Mouse (Mus musculus): Measurements from ENCODE around the gene Ddx54. TPM values are rescaled to one million over a fixed set of nuclear protein-coding genes. Genes with fewer than 3 reads are reported as not detected.

Ddx54 gene
- polyA plus RNA-seq, 1 experiment from 2014 or later = 16.2 TPM

- peaks cover 24% of the 10 kb centered on the region; the same call in 1 of the 2 replicates for H3K27me3 ChIP-seq
- no peak overlapping the region for H3K4me2 ChIP-seq
- H3K9me3 ChIP-seq (replicated peaks) = no peaks in the 10 kb centered on the region
- ATAC-seq (ENCODE audit: insufficient read depth) = no peak
- no peak overlapping the region for H3K27ac ChIP-seq (replicated peaks)
- H3K9ac ChIP-seq = no peak overlapping the region
- WGBS (ENCODE audit: insufficient replicate concordance) = 50% methylated on average over 2 of the region's 2 CpGs
- H3K4me3 ChIP-seq (replicated peaks) = no peak overlapping the region
- no peaks in the 10 kb centered on the region for H3K36me3 ChIP-seq (replicated peaks)
- H3K4me1 ChIP-seq (replicated peaks) = no peaks in the 10 kb centered on the region
Measured at GRCm38 (mm10) chr5:120664888-120665287, 52.3 kb downstream of the Ddx54 start.

- ATAC-seq (ENCODE audit: insufficient read depth) = no peak
- no peak overlapping the region for H3K4me2 ChIP-seq
- H3K9ac ChIP-seq = no peak overlapping the region
- H3K4me1 ChIP-seq (replicated peaks) = no peaks in the 10 kb centered on the region
- 55% methylated on average over 7 of the region's 7 CpGs for WGBS (ENCODE audit: insufficient replicate concordance)
- H3K4me3 ChIP-seq (replicated peaks) = no peak overlapping the region
- H3K27me3 ChIP-seq = peaks cover 18% of the 10 kb centered on the region; the same call in 1 of the 2 replicates
- H3K27ac ChIP-seq (replicated peaks) = no peak overlapping the region
- no peaks in the 10 kb centered on the region for H3K36me3 ChIP-seq (replicated peaks)
- no peaks in the 10 kb centered on the region for H3K9me3 ChIP-seq (replicated peaks)
Measured at GRCm38 (mm10) chr5:120668761-120669160, 56.2 kb downstream of the Ddx54 start.

GRCm38 (mm10) chr5:120670132-120670531 is 57.6 kb downstream of the Ddx54 start:
- Histone ChIP-seq H3K9ac (no peak overlapping the region), H3K4me1 (replicated peaks) (no peaks in the 10 kb centered on the region), H3K4me3 (replicated peaks) (no peak overlapping the region), H3K4me2 (no peak overlapping the region), H3K36me3 (replicated peaks) (no peaks in the 10 kb centered on the region), H3K27me3 (peaks cover 26% of the 10 kb centered on the region; the same call in 1 of the 2 replicates), H3K9me3 (replicated peaks) (no peaks in the 10 kb centered on the region), H3K27ac (replicated peaks) (no peak overlapping the region)
- ATAC-seq (ENCODE audit: insufficient read depth) = no peak
- WGBS (ENCODE audit: insufficient replicate concordance) = 52% methylated on average over 7 of the region's 7 CpGs

- Histone ChIP-seq H3K4me1 (replicated peaks) (no peaks in the 10 kb centered on the region), H3K27ac (replicated peaks) (no peak overlapping the region), H3K9me3 (replicated peaks) (no peaks in the 10 kb centered on the region), H3K36me3 (replicated peaks) (no peaks in the 10 kb centered on the region), H3K4me2 (no peak overlapping the region), H3K27me3 (peaks cover 17% of the 10 kb centered on the region; the same call in 1 of the 2 replicates), H3K4me3 (replicated peaks) (no peak overlapping the region), H3K9ac (no peak overlapping the region)
- 45% methylated on average over 3 of the region's 3 CpGs for WGBS (ENCODE audit: insufficient replicate concordance)
- ATAC-seq (ENCODE audit: insufficient read depth) = no peak
Measured at GRCm38 (mm10) chr5:120671865-120672264, 59.3 kb downstream of the Ddx54 start.

- H3K4me1 ChIP-seq (replicated peaks) = no peaks in the 10 kb centered on the region
- H3K4me2 ChIP-seq = no peak overlapping the region
- no peaks in the 10 kb centered on the region for H3K9me3 ChIP-seq (replicated peaks)
- H3K36me3 ChIP-seq (replicated peaks) = no peaks in the 10 kb centered on the region
- no peak for ATAC-seq (ENCODE audit: insufficient read depth)
- H3K9ac ChIP-seq = no peak overlapping the region
- no peak overlapping the region for H3K4me3 ChIP-seq (replicated peaks)
- no peak overlapping the region for H3K27ac ChIP-seq (replicated peaks)
- peaks cover 11% of the 10 kb centered on the region; the same call in 1 of the 2 replicates for H3K27me3 ChIP-seq
- 6% methylated on average over 12 of the region's 12 CpGs for WGBS (ENCODE audit: insufficient replicate concordance)
Measured at GRCm38 (mm10) chr5:120673626-120674025, 61.1 kb downstream of the Ddx54 start.

- Histone ChIP-seq H3K9ac (no peak overlapping the region), H3K4me1 (replicated peaks) (no peaks in the 10 kb centered on the region), H3K9me3 (replicated peaks) (no peaks in the 10 kb centered on the region), H3K4me3 (replicated peaks) (no peak overlapping the region), H3K36me3 (replicated peaks) (no peaks in the 10 kb centered on the region), H3K27me3 (peaks cover 19% of the 10 kb centered on the region), H3K4me2 (no peak overlapping the region), H3K27ac (replicated peaks) (no peak overlapping the region)
- ATAC-seq (ENCODE audit: insufficient read depth) = no peak
- WGBS (ENCODE audit: insufficient replicate concordance) = 32% methylated on average over 21 of the region's 21 CpGs
Measured at GRCm38 (mm10) chr5:120674229-120675145, 61.9 kb downstream of the Ddx54 start.

GRCm38 (mm10) chr5:120677516-120677915 is 65.0 kb downstream of the Ddx54 start:
- no peak overlapping the region for H3K9ac ChIP-seq
- H3K27me3 ChIP-seq = peaks cover 48% of the 10 kb centered on the region
- no peak overlapping the region for H3K4me2 ChIP-seq
- WGBS (ENCODE audit: insufficient replicate concordance) = 14% methylated on average over 2 of the region's 2 CpGs
- no peaks in the 10 kb centered on the region for H3K4me1 ChIP-seq (replicated peaks)
- no peak for ATAC-seq (ENCODE audit: insufficient read depth)
- H3K9me3 ChIP-seq (replicated peaks) = no peaks in the 10 kb centered on the region
- H3K27ac ChIP-seq (replicated peaks) = no peak overlapping the region
- H3K4me3 ChIP-seq (replicated peaks) = no peak overlapping the region
- H3K36me3 ChIP-seq (replicated peaks) = no peaks in the 10 kb centered on the region

Other genes starting within 250 kb of the Ddx54 start
- gene Lhx5, start 181.0 kb upstream of the Ddx54 start, polyA plus RNA-seq (2015; fragmentation: Nextera tagmentation; extraction: Ambion mirVana) = not detected in 2 replicates
- gene Sdsl, start 139.9 kb upstream of the Ddx54 start, polyA plus RNA-seq (2015; fragmentation: Nextera tagmentation; extraction: Ambion mirVana) = 4.5 and 5.8 TPM in 2 replicates
- 1.6 and 2.3 TPM in 2 replicates for gene Sds, start 136.2 kb upstream of the Ddx54 start, polyA plus RNA-seq (2015; fragmentation: Nextera tagmentation; extraction: Ambion mirVana)
- 18.0 and 18.9 TPM in 2 replicates for gene Plbd2, start 109.1 kb upstream of the Ddx54 start, polyA plus RNA-seq (2015; fragmentation: Nextera tagmentation; extraction: Ambion mirVana)
- 7.4 and 8.2 TPM in 2 replicates for gene Slc8b1, start 101.6 kb upstream of the Ddx54 start, polyA plus RNA-seq (2015; fragmentation: Nextera tagmentation; extraction: Ambion mirVana)
- gene Tpcn1, start 24.1 kb upstream of the Ddx54 start, polyA plus RNA-seq (2015; fragmentation: Nextera tagmentation; extraction: Ambion mirVana) = 22.7 and 26.4 TPM in 2 replicates
- gene Iqcd, start 23.7 kb upstream of the Ddx54 start, polyA plus RNA-seq (2015; fragmentation: Nextera tagmentation; extraction: Ambion mirVana) = 0.90 and 1.2 TPM in 2 replicates
- 4.0 TPM in 2 replicates for gene Rita1, start 150 bp upstream of the Ddx54 start, polyA plus RNA-seq (2015; fragmentation: Nextera tagmentation; extraction: Ambion mirVana)
- not detected in 2 replicates for gene Cfap73, start 21.5 kb downstream of the Ddx54 start, polyA plus RNA-seq (2015; fragmentation: Nextera tagmentation; extraction: Ambion mirVana)
- gene Rasal1, start 36.1 kb downstream of the Ddx54 start, polyA plus RNA-seq (2015; fragmentation: Nextera tagmentation; extraction: Ambion mirVana) = 0.07 and 0.32 TPM in 2 replicates
- gene Dtx1, start 99.2 kb downstream of the Ddx54 start, polyA plus RNA-seq (2015; fragmentation: Nextera tagmentation; extraction: Ambion mirVana) = 0.06 TPM in 2 replicates
- 0.75 and 0.81 TPM in 2 replicates for gene Oas2, start 137.1 kb downstream of the Ddx54 start, polyA plus RNA-seq (2015; fragmentation: Nextera tagmentation; extraction: Ambion mirVana)
- gene Oas3, start 164.9 kb downstream of the Ddx54 start, polyA plus RNA-seq (2015; fragmentation: Nextera tagmentation; extraction: Ambion mirVana) = 1.0 and 1.3 TPM in 2 replicates
- gene Oas1e, start 182.8 kb downstream of the Ddx54 start, polyA plus RNA-seq (2015; fragmentation: Nextera tagmentation; extraction: Ambion mirVana) = not detected in 2 replicates
- gene Oas1c, start 199.8 kb downstream of the Ddx54 start, polyA plus RNA-seq (2015; fragmentation: Nextera tagmentation; extraction: Ambion mirVana) = 0.33 and 0.44 TPM in 2 replicates
- gene Oas1f, start 234.6 kb downstream of the Ddx54 start, polyA plus RNA-seq (2015; fragmentation: Nextera tagmentation; extraction: Ambion mirVana) = not detected in 2 replicates
- gene Oas1h, start 248.7 kb downstream of the Ddx54 start, polyA plus RNA-seq (2015; fragmentation: Nextera tagmentation; extraction: Ambion mirVana) = not detected in 2 replicates